Mouse (Mus musculus) large intestine, adult 2 months (tissue): ENCODE results near the gene Slc44a5. TPM values are rescaled to one million over a fixed set of nuclear protein-coding genes. Genes with fewer than 3 reads are reported as not detected.
"Not testable (repeated sequence)": the region's sequence is repeated elsewhere in the genome, so short reads cannot be mapped to it uniquely, and the experiment has no call there.

ENCODE experiments used
- DNase-seq: peaks from one replicate; pipeline ENCODE4 v3.0.0-alpha.2; 2012; ENCODE audit warnings: low read depth, low spot score
- whole genome bisulfite sequencing: fragments of 180-500 bp; shearing (Covaris S2); methylation state at CpG from one replicate; pipeline ENCODE4 v1.1.7; 2018; 5-methylcytosine and 5-hydroxymethylcytosine counted together
- polyA plus RNA-seq: library from polyadenylated mRNA; depleted of rRNA; stranded (reverse); fragments of >200 nt; gene quantifications from 2 replicates; pipeline ENCODE4 v1.2.3, GENCODE M21; 2012

The Slc44a5 gene
- polyA plus RNA-seq, 1 experiment, result 0.12 TPM

- 65% methylated on average over 4 of the region's 4 CpGs for WGBS
- DNase-seq, result no peak
Measured at GRCm38 (mm10) chr3:154142618-154143017, 169.4 kb downstream of the Slc44a5 start.

GRCm38 (mm10) chr3:154145750-154146149, 172.5 kb downstream of the Slc44a5 start:
- no peak for DNase-seq
- 80% methylated on average over 4 of the region's 4 CpGs for WGBS

GRCm38 (mm10) chr3:154149778-154150177, 176.5 kb downstream of the Slc44a5 start:
- no peak for DNase-seq
- WGBS, result 82% methylated on average over 4 of the region's 4 CpGs

GRCm38 (mm10) chr3:154153541-154153940, 180.3 kb downstream of the Slc44a5 start:
- WGBS, result 68% methylated on average over 3 of the region's 3 CpGs
- DNase-seq, result not testable (repeated sequence)

GRCm38 (mm10) chr3:154165882-154166281, 192.6 kb downstream of the Slc44a5 start:
- no peak for DNase-seq
- WGBS, result 66% methylated on average over 4 of the region's 4 CpGs

GRCm38 (mm10) chr3:154171881-154172592, 198.8 kb downstream of the Slc44a5 start:
- 71% methylated on average over 10 of the region's 10 CpGs for WGBS
- DNase-seq, result no peak

- WGBS, result 91% methylated on average over 5 of the region's 5 CpGs
- no peak for DNase-seq
Measured at GRCm38 (mm10) chr3:154172593-154172965, 199.3 kb downstream of the Slc44a5 start.

GRCm38 (mm10) chr3:154173556-154173955, 200.3 kb downstream of the Slc44a5 start:
- WGBS, result 77% methylated on average over 1 of the region's 1 CpGs

GRCm38 (mm10) chr3:154174031-154174430, 200.8 kb downstream of the Slc44a5 start:
- 58% methylated on average over 9 of the region's 9 CpGs for WGBS

More at GRCm38 (mm10) chr3:154173556-154173955, 200.3 kb downstream of the Slc44a5 start:
- no peak for DNase-seq

GRCm38 (mm10) chr3:154174766-154175165, 201.5 kb downstream of the Slc44a5 start:
- no peak for DNase-seq
- 89% methylated on average over 7 of the region's 7 CpGs for WGBS

More at GRCm38 (mm10) chr3:154174031-154174430, 200.8 kb downstream of the Slc44a5 start:
- DNase-seq, result no peak

- no peak for DNase-seq
- WGBS, result 60% methylated on average over 8 of the region's 8 CpGs
Measured at GRCm38 (mm10) chr3:154177665-154178305, 204.5 kb downstream of the Slc44a5 start.

GRCm38 (mm10) chr3:154179423-154179920, 206.2 kb downstream of the Slc44a5 start:
- WGBS, result 91% methylated on average over 2 of the region's 3 CpGs
- no peak for DNase-seq

- WGBS, result 85% methylated on average over 7 of the region's 7 CpGs
- DNase-seq, result no peak
Measured at GRCm38 (mm10) chr3:154182987-154183386, 209.8 kb downstream of the Slc44a5 start.

- WGBS, result 77% methylated on average over 9 of the region's 9 CpGs
- DNase-seq, result no peak
Measured at GRCm38 (mm10) chr3:154183957-154184356, 210.7 kb downstream of the Slc44a5 start.

GRCm38 (mm10) chr3:154188668-154189067, 215.4 kb downstream of the Slc44a5 start:
- DNase-seq, result no peak
- WGBS, result 24% methylated on average over 9 of the region's 9 CpGs

- 24% methylated on average over 13 of the region's 14 CpGs for WGBS
- DNase-seq, result no peak
Measured at GRCm38 (mm10) chr3:154192328-154193030, 219.2 kb downstream of the Slc44a5 start.

GRCm38 (mm10) chr3:154193189-154193840, 220.1 kb downstream of the Slc44a5 start:
- 31% methylated on average over 10 of the region's 10 CpGs for WGBS
- DNase-seq, result no peak

GRCm38 (mm10) chr3:154200422-154200828, 227.2 kb downstream of the Slc44a5 start:
- 36% methylated on average over 8 of the region's 8 CpGs for WGBS

GRCm38 (mm10) chr3:154201796-154202195, 228.6 kb downstream of the Slc44a5 start:
- 84% methylated on average over 12 of the region's 12 CpGs for WGBS
- DNase-seq, result no peak

More at GRCm38 (mm10) chr3:154200422-154200828, 227.2 kb downstream of the Slc44a5 start:
- no peak for DNase-seq

- WGBS, result 84% methylated on average over 13 of the region's 13 CpGs
- no peak for DNase-seq
Measured at GRCm38 (mm10) chr3:154202383-154202782, 229.1 kb downstream of the Slc44a5 start.
